Mouse (Mus musculus) right cerebral cortex, postnatal 4 days (tissue): ENCODE data around the gene Mycl.

Experiments used
- DNase-seq: peaks from one replicate; pipeline ENCODE4 v3.0.0-alpha.2; 2022

The Mycl gene

GRCm38 (mm10) chr4:122995404-122996220 lies at the start of gene Mycl:
Gene Mycl (plus strand): TSS chr4:122995652.
- DNase-seq, result peak; percentile 93

- no peak for DNase-seq
Measured at GRCm38 (mm10) chr4:122947223-122947622, 48.2 kb upstream of the Mycl start.

- DNase-seq, result no peak
Measured at GRCm38 (mm10) chr4:122949096-122949495, 46.4 kb upstream of the Mycl start.

- DNase-seq, result no peak
Measured at GRCm38 (mm10) chr4:122954680-122955411, 40.6 kb upstream of the Mycl start.

GRCm38 (mm10) chr4:122955412-122956136 lies 39.9 kb upstream of the Mycl start:
- DNase-seq, result peak; percentile 83

- DNase-seq, result no peak
Measured at GRCm38 (mm10) chr4:122956301-122956700, 39.2 kb upstream of the Mycl start.

GRCm38 (mm10) chr4:122958491-122959031 lies 36.9 kb upstream of the Mycl start:
- DNase-seq, result peak; percentile 33

GRCm38 (mm10) chr4:122959816-122960215 lies 35.6 kb upstream of the Mycl start:
- no peak for DNase-seq

- peak; percentile 27 for DNase-seq
Measured at GRCm38 (mm10) chr4:122960321-122961099, 34.9 kb upstream of the Mycl start.

GRCm38 (mm10) chr4:122961100-122961567 lies 34.3 kb upstream of the Mycl start, which contains the start of gene Mfsd2a:
Gene Mfsd2a (minus strand): TSS chr4:122961188.
- DNase-seq, result peak; percentile 68

- no peak for DNase-seq
Measured at GRCm38 (mm10) chr4:122961589-122961988, 33.9 kb upstream of the Mycl start.

- no peak for DNase-seq
Measured at GRCm38 (mm10) chr4:122962751-122963150, 32.7 kb upstream of the Mycl start.

- DNase-seq, result no peak
Measured at GRCm38 (mm10) chr4:122968106-122968505, 27.3 kb upstream of the Mycl start.

- DNase-seq, result no peak
Measured at GRCm38 (mm10) chr4:122971191-122971590, 24.3 kb upstream of the Mycl start.

GRCm38 (mm10) chr4:122971646-122972045 lies 23.8 kb upstream of the Mycl start:
- DNase-seq, result no peak

- DNase-seq, result no peak
Measured at GRCm38 (mm10) chr4:122972056-122972455, 23.4 kb upstream of the Mycl start.

GRCm38 (mm10) chr4:122974976-122975520 lies 20.4 kb upstream of the Mycl start:
- no peak for DNase-seq

- no peak for DNase-seq
Measured at GRCm38 (mm10) chr4:122976885-122977284, 18.6 kb upstream of the Mycl start.

- no peak for DNase-seq
Measured at GRCm38 (mm10) chr4:122978850-122979249, 16.6 kb upstream of the Mycl start.

GRCm38 (mm10) chr4:122979826-122980225 lies 15.6 kb upstream of the Mycl start:
- DNase-seq, result no peak

GRCm38 (mm10) chr4:122980684-122981083 lies 14.8 kb upstream of the Mycl start:
- DNase-seq, result no peak

GRCm38 (mm10) chr4:122981238-122981637 lies 14.2 kb upstream of the Mycl start:
- no peak for DNase-seq
